Mouse (Mus musculus): Measurements from ENCODE around the gene Commd7. TPM values are rescaled to one million over a fixed set of nuclear protein-coding genes. Genes with fewer than 3 reads are reported as not detected.

Commd7 gene
- polyA plus RNA-seq, 1 experiment from 2014 or later, result 70.1 TPM

DNA sequence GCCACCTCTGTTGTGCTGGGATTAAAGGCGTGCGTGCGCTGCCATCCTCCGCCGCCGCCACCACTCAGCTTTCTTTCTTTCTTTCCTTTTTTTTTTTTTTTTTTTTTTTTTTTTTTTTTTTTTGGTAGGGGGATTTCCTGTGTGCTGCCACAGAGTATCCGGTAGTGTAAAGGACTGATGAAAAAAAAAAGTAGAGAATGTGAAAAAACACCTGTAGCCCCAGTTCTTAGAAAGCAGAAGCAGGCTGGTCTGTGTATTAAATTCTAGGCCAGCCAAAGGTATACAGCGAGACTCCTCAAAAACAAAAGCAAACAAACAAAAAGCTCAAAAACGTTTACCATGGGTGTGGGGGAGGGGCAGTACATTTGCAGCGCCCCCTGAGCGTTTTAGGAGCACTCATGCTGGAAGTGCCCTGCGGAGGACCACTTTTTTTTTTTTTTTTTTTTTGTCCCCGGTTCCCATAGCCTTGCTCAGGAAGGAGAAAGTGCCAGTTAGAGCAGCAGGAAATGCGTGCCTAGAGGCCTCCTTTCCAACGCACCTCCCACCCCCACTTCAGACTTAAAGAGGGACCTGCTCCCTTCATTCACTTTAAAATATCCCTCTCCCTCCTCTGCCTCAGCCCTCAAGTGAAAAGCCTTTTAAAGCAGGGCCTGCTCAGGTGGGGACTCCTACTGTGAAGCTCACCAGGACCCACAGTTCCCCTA lies 6.5 kb upstream of the Commd7 start:
- no peaks in the 10 kb centered on the region for H3K27me3 ChIP-seq (ENCODE audit: control insufficient read depth, insufficient read depth, low read length)
- no peak overlapping the region for H3K4me3 ChIP-seq (ENCODE audit: low read depth, low read length)

DNA sequence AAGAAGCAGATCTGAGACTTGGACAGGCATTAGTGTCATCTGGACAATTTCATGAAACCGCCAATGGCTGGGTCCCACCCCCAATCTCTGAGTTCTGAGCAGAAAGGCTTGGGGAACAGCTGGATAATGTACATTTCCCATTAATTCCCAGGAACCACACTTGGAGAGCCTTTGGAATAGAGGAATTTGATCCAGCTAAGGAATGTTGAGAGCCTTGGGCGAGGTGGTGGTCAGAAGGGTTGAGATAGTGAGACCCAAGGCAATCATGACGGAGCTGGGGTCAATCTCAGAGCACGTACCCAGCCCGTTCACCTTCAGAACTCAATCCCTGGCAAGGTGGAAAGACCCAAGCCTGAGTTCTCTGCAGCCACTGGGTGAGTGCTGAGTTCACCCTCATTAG lies 678 bp upstream of the Commd7 start:
- H3K27me3 ChIP-seq (ENCODE audit: control insufficient read depth, insufficient read depth, low read length), result no peaks in the 10 kb centered on the region
- no peaks in the 10 kb centered on the region for H3K4me1 ChIP-seq (replicated peaks; ENCODE audit: control insufficient read depth, insufficient read depth)
- 72% methylated on average over 5 of the region's 5 CpGs for WGBS
- no peak overlapping the region for H3K27ac ChIP-seq (replicated peaks)
- no peak overlapping the region for H3K4me3 ChIP-seq (ENCODE audit: low read depth, low read length)
- no peak for DNase-seq (ENCODE audit: low spot score)
- no peak overlapping the region for H3K9ac ChIP-seq (ENCODE audit: low read length)
- H3K4me2 ChIP-seq (replicated peaks; ENCODE audit: low read depth), result peak overlapping the region; percentile 67
- no peaks in the 10 kb centered on the region for H3K9me3 ChIP-seq (ENCODE audit: control insufficient read depth, low read length)
- H3K36me3 ChIP-seq (ENCODE audit: control insufficient read depth, insufficient read depth, low read length), result 0 out of 2 replicates have a peak, but pooled peaks cover 2% of the 10 kb centered on the region
- ATAC-seq (ENCODE audit: low FRiP score, low TSS enrichment), result no peak
- no peak for TF ChIP-seq CTCF (IDR thresholded peaks at IDR 0.05; ENCODE audit: low read depth)
- no peak for TF ChIP-seq EP300 (optimal IDR thresholded peaks at IDR 0.05)

More for the DNA sequence above, 6.5 kb upstream of the Commd7 start:
- H3K36me3 ChIP-seq (ENCODE audit: control insufficient read depth, insufficient read depth, low read length), result no peaks in the 10 kb centered on the region
- no peak for ATAC-seq (ENCODE audit: low FRiP score, low TSS enrichment)
- no peaks in the 10 kb centered on the region for H3K9me3 ChIP-seq (ENCODE audit: control insufficient read depth, low read length)
- no peak for DNase-seq (ENCODE audit: low spot score)
- no peak overlapping the region for H3K9ac ChIP-seq (ENCODE audit: low read length)
- H3K27ac ChIP-seq (replicated peaks), result no peak overlapping the region
- no peak overlapping the region for H3K4me2 ChIP-seq (replicated peaks; ENCODE audit: low read depth)
- WGBS, result 35% methylated on average over 15 of the region's 15 CpGs
- H3K4me1 ChIP-seq (replicated peaks; ENCODE audit: control insufficient read depth, insufficient read depth), result no peaks in the 10 kb centered on the region
- no peak for TF ChIP-seq CTCF (IDR thresholded peaks at IDR 0.05; ENCODE audit: low read depth)
- TF ChIP-seq EP300 (optimal IDR thresholded peaks at IDR 0.05), result no peak

DNA sequence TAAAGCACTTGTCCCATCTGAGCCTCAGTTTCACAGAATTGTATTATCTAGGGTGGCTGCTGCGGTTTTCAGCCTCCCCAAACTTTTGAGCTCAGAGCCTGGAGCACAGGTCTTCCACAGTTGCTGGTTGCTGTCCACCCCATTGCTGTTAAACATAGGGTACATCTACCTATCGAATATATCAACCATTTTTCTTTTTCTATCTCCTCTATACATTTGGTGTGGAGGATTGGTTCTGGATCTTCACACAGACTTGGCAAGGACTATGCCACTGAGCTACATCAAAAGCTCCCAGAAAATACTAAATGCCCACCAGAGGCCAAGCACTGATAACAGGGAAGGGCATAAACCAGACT lies 268 bp upstream of the Commd7 start:
- TF ChIP-seq CTCF (IDR thresholded peaks at IDR 0.05; ENCODE audit: low read depth) (no peak), EP300 (optimal IDR thresholded peaks at IDR 0.05) (no peak)
- Histone ChIP-seq H3K9me3 (ENCODE audit: control insufficient read depth, low read length) (no peaks in the 10 kb centered on the region), H3K4me1 (replicated peaks; ENCODE audit: control insufficient read depth, insufficient read depth) (no peaks in the 10 kb centered on the region), H3K9ac (ENCODE audit: low read length) (peak overlapping the region; percentile 95), H3K4me3 (ENCODE audit: low read depth, low read length) (peak overlapping the region; percentile 90), H3K27me3 (ENCODE audit: control insufficient read depth, insufficient read depth, low read length) (no peaks in the 10 kb centered on the region), H3K4me2 (replicated peaks; ENCODE audit: low read depth) (peak overlapping the region; percentile 67), H3K27ac (replicated peaks) (peak overlapping the region; percentile 95), H3K36me3 (ENCODE audit: control insufficient read depth, insufficient read depth, low read length) (0 out of 2 replicates have a peak, but pooled peaks cover 3% of the 10 kb centered on the region)
- WGBS, result 12% methylated on average over 2 of the region's 2 CpGs
- DNase-seq (ENCODE audit: low spot score) (no peak), ATAC-seq (ENCODE audit: low FRiP score, low TSS enrichment) (no peak; the same call in 1 of the 2 replicates)

DNA sequence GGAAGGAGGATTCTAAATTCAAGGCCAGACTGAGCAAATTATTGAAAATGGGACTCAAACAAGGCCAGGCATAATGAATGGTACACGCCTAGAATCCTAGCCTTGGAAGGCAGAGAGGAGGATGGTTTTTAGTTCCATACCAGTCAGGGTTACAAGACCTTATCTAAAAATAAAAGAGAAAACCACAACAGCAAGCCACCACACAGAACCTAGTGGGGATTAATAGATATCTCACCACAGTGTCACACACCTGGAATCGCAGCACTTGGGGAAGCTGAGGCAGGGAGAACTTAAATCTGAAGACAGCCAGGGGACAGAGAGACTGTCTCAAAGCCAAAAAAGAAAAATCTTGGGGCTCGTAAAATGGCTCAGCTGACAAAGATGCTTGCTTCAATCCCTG lies 1.6 kb downstream of the Commd7 start:
- TF ChIP-seq CTCF (IDR thresholded peaks at IDR 0.05; ENCODE audit: low read depth) (no peak), EP300 (optimal IDR thresholded peaks at IDR 0.05) (no peak)
- Histone ChIP-seq H3K9me3 (ENCODE audit: control insufficient read depth, low read length) (no peaks in the 10 kb centered on the region), H3K27ac (replicated peaks) (no peak overlapping the region), H3K4me3 (ENCODE audit: low read depth, low read length) (no peak overlapping the region), H3K36me3 (ENCODE audit: control insufficient read depth, insufficient read depth, low read length) (peaks cover 7% of the 10 kb centered on the region; the same call in 1 of the 2 replicates), H3K9ac (ENCODE audit: low read length) (no peak overlapping the region), H3K4me2 (replicated peaks; ENCODE audit: low read depth) (no peak overlapping the region), H3K27me3 (ENCODE audit: control insufficient read depth, insufficient read depth, low read length) (no peaks in the 10 kb centered on the region), H3K4me1 (replicated peaks; ENCODE audit: control insufficient read depth, insufficient read depth) (no peaks in the 10 kb centered on the region)
- ATAC-seq (ENCODE audit: low FRiP score, low TSS enrichment) (no peak), DNase-seq (ENCODE audit: low spot score) (no peak)
- WGBS, result 88% methylated on average over 3 of the region's 3 CpGs

DNA sequence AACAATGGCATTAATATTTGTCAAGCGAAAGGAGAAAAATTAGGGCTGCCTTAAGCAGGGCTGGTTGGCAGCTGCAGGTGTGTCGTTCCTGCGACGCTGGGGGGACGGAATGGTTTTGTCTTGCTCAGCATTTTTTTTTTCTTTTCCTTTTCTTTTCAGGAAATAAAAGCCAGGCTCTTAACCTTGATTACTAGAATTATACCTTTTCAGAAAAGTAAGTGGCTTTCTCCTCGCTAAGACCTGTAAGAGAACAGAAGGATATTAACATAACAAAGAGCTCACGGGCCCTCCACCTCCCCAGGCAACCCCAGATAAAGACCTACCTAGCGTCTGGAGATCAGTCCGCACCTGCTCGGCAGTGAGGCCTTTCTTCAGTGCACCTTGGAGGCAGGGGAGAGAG lies 10.1 kb downstream of the Commd7 start:
- no peaks in the 10 kb centered on the region for H3K4me1 ChIP-seq (replicated peaks; ENCODE audit: control insufficient read depth, insufficient read depth)
- no peak overlapping the region for H3K9ac ChIP-seq (ENCODE audit: low read length)
- no peaks in the 10 kb centered on the region for H3K9me3 ChIP-seq (ENCODE audit: control insufficient read depth, low read length)
- DNase-seq (ENCODE audit: low spot score) (no peak), ATAC-seq (ENCODE audit: low FRiP score, low TSS enrichment) (no peak)
- H3K27me3 ChIP-seq (ENCODE audit: control insufficient read depth, insufficient read depth, low read length), result no peaks in the 10 kb centered on the region
- no peak overlapping the region for H3K4me3 ChIP-seq (ENCODE audit: low read depth, low read length)
- H3K36me3 ChIP-seq (ENCODE audit: control insufficient read depth, insufficient read depth, low read length), result peaks cover 44% of the 10 kb centered on the region
- no peak for TF ChIP-seq EP300 (optimal IDR thresholded peaks at IDR 0.05)
- no peak for TF ChIP-seq CTCF (IDR thresholded peaks at IDR 0.05; ENCODE audit: low read depth)
- 68% methylated on average over 10 of the region's 10 CpGs for WGBS
- H3K4me2 ChIP-seq (replicated peaks; ENCODE audit: low read depth), result no peak overlapping the region
- no peak overlapping the region for H3K27ac ChIP-seq (replicated peaks)

DNA sequence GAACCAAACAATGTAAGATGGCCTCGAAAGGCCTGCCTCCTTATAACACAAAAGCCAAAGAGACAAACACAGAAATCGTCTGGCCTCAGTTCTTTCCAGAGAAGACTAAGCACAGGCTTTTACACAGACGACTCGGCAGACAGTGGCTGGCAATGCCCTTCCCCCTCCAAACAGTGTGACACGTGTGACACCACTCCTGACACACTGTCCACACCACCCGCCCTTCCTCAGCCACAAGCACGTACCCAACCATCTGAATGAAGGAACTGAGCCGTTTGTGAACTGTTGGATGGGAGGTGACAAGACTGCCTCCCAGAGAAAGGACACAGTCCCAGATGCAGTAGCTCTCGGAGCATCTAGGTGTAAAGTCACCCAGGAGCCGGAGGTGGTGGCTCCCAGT lies 13.7 kb downstream of the Commd7 start:
- Histone ChIP-seq H3K4me1 (replicated peaks; ENCODE audit: control insufficient read depth, insufficient read depth) (no peaks in the 10 kb centered on the region), H3K27me3 (ENCODE audit: control insufficient read depth, insufficient read depth, low read length) (no peaks in the 10 kb centered on the region), H3K9me3 (ENCODE audit: control insufficient read depth, low read length) (no peaks in the 10 kb centered on the region), H3K4me2 (replicated peaks; ENCODE audit: low read depth) (no peak overlapping the region), H3K4me3 (ENCODE audit: low read depth, low read length) (no peak overlapping the region), H3K9ac (ENCODE audit: low read length) (no peak overlapping the region), H3K27ac (replicated peaks) (no peak overlapping the region), H3K36me3 (ENCODE audit: control insufficient read depth, insufficient read depth, low read length) (peaks cover 35% of the 10 kb centered on the region)
- TF ChIP-seq EP300 (optimal IDR thresholded peaks at IDR 0.05) (no peak), CTCF (IDR thresholded peaks at IDR 0.05; ENCODE audit: low read depth) (no peak)
- DNase-seq (ENCODE audit: low spot score) (no peak), ATAC-seq (ENCODE audit: low FRiP score, low TSS enrichment) (no peak)
- WGBS, result 77% methylated on average over 10 of the region's 10 CpGs
